22 mouse cellular contexts compared by ENCODE assay signal in the genomic region with DNA sequence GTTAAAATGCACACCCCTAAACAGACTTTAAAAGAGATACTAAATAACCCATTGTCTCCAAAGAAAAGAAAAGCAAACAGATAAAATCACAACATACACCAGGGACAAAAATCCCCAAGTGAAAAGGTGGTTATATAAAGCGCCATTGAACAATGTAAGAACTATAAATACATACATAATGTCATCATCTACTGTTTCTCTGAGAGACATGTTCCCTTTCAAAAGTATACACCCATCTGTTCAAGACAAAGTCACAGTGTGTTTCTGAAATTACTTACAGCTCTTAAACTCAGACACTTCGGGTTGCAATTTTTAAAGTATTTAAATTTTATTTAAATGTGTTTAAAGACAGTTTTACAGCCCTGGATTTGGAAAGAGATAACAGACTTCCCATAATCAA.
DNase-seq lines count a peak whose midpoint lies in the region; ATAC-seq and TF ChIP-seq lines count a peak whose summit lies in the region.
"Had no signal": no experiment of that assay in that cellular context is flagged by ENCODE, and none has a peak within 500 bp of the region (broad histone marks: within the 10 kb centered on the region; RNA-seq: fewer than 3 reads in every experiment).

No protein-coding gene starts in this region.

- H3K4me2 ChIP-seq in forebrain, embryonic 16.5 days (ENCODE audit: low read length), result no peak overlapping the region
- no peak overlapping the region for H3K4me2 ChIP-seq in forebrain, embryonic 13.5 days
- H3K4me2 ChIP-seq: embryonic facial prominence, embryonic 13.5 days; hindbrain, embryonic 12.5 days had no signal

- H3K36me3 ChIP-seq in forebrain, embryonic 16.5 days (ENCODE audit: control insufficient read depth, insufficient read depth), result no peaks in the 10 kb centered on the region
- H3K36me3 ChIP-seq in forebrain, embryonic 13.5 days (ENCODE audit: poor library complexity, severe bottlenecking), result no peaks in the 10 kb centered on the region
- H3K36me3 ChIP-seq: embryonic facial prominence, embryonic 13.5 days; heart, embryonic 10.5 days; hindbrain, embryonic 12.5 days had no signal

- no peaks in the 10 kb centered on the region for H3K27me3 ChIP-seq in forebrain, embryonic 16.5 days (replicated peaks; ENCODE audit: control insufficient read depth, insufficient read depth, low read length)
- H3K27me3 ChIP-seq in forebrain, embryonic 13.5 days, result no peaks in the 10 kb centered on the region
- H3K27me3 ChIP-seq: embryonic facial prominence, embryonic 13.5 days; hindbrain, embryonic 12.5 days had no signal

- 63% methylated on average over 2 of the region's 2 CpGs for WGBS in forebrain, embryonic 16.5 days
- WGBS in forebrain, embryonic 13.5 days, result 85% methylated on average over 2 of the region's 2 CpGs

- H3K9me3 ChIP-seq in forebrain, embryonic 16.5 days (ENCODE audit: control insufficient read depth, low read length), result no peaks in the 10 kb centered on the region
- no peaks in the 10 kb centered on the region for H3K9me3 ChIP-seq in forebrain, embryonic 13.5 days (replicated peaks)
- H3K9me3 ChIP-seq: embryonic facial prominence, embryonic 13.5 days; heart, embryonic 10.5 days; hindbrain, embryonic 12.5 days had no signal

- H3K27ac ChIP-seq in forebrain, embryonic 16.5 days (ENCODE audit: low read length), result peak overlapping the region; percentile 38
- H3K27ac ChIP-seq in forebrain, embryonic 13.5 days, result no peak overlapping the region
- peak overlapping the region; percentile 84 for H3K27ac ChIP-seq in layer of hippocampus, adult 2 months
- H3K27ac ChIP-seq: embryonic facial prominence, embryonic 13.5 days; heart, embryonic 10.5 days; hindbrain, embryonic 12.5 days had no signal

- peak; percentile 47; the same call in 1 of the 2 replicates for ATAC-seq in forebrain, embryonic 16.5 days
- no peak for ATAC-seq in forebrain, embryonic 13.5 days
- ATAC-seq: hindbrain, embryonic 16.5 days; inflammation-experienced regulatory T-cells, adult 6 months; intestine, postnatal 0 days had no signal

- H3K9ac ChIP-seq in forebrain, embryonic 16.5 days (replicated peaks; ENCODE audit: low read depth, low read length), result no peak overlapping the region
- H3K9ac ChIP-seq in forebrain, embryonic 13.5 days, result no peak overlapping the region
- H3K9ac ChIP-seq: embryonic facial prominence, embryonic 13.5 days; hindbrain, embryonic 12.5 days had no signal

- peak in 1 of 2 experiments; percentile 39 for DNase-seq in layer of hippocampus, adult 2 months (ENCODE audit: low spot score in 2 of 2)
- DNase-seq in layer of hippocampus, adult 9-11 months, result no peak
- peak; percentile 13 to 60 for DNase-seq in left cerebral cortex, adult 9 months (ENCODE audit: low spot score in 2 of 2)
- DNase-seq in left cerebral cortex, adult 8-10 months (ENCODE audit: low spot score in 2 of 2), result no peak
- DNase-seq in telencephalon, adult 2 months (ENCODE audit: low read depth, low spot score), result peak; percentile 85
- DNase-seq: adrenal gland, adult 2 months; adrenal gland, postnatal 25 days; cerebellum, adult 11 months; cerebellum, adult 9-10 months; cerebellum, postnatal 25 days; gastrocnemius, postnatal 10 days; heart, adult 18-20 months; heart, postnatal 10 days; heart, postnatal 4 days had no signal

- H3K4me1 ChIP-seq in forebrain, embryonic 16.5 days (replicated peaks; ENCODE audit: control insufficient read depth, insufficient read depth, low read length), result no peaks in the 10 kb centered on the region
- no peaks in the 10 kb centered on the region for H3K4me1 ChIP-seq in forebrain, embryonic 13.5 days
- H3K4me1 ChIP-seq: embryonic facial prominence, embryonic 13.5 days; heart, embryonic 10.5 days; hindbrain, embryonic 12.5 days had no signal

- TF ChIP-seq CTCF in layer of hippocampus, adult 2 months (conservative IDR thresholded peaks at IDR 0.05), result no peak

- H3K4me3 ChIP-seq in forebrain, embryonic 16.5 days (replicated peaks; ENCODE audit: low read length), result no peak overlapping the region
- H3K4me3 ChIP-seq in forebrain, embryonic 13.5 days, result no peak overlapping the region
- no peak overlapping the region for H3K4me3 ChIP-seq in layer of hippocampus, adult 2 months
- H3K4me3 ChIP-seq: embryonic facial prominence, embryonic 13.5 days; heart, embryonic 10.5 days; hindbrain, embryonic 12.5 days had no signal

Comparison
In these comparisons a context has a peak if more than half of its experiments do, and no peak if none do; other contexts are left out.
1. DNase-seq: peak in left cerebral cortex, adult 9 months (2 of 2) and telencephalon, adult 2 months (single experiment); none in layer of hippocampus, adult 9-11 months (single experiment) and left cerebral cortex, adult 8-10 months (0 of 2).